Mouse (Mus musculus) midbrain, embryonic 15.5 days (tissue): Measurements from ENCODE around the gene Slc17a3. TPM values are rescaled to one million over a fixed set of nuclear protein-coding genes. Genes with fewer than 3 reads are reported as not detected.

ENCODE experiments used
- ATAC-seq: fragments of 200-750 bp; cut with Nextera tagmentation; replicated peaks from 2 replicates; pipeline ENCODE4 v1.8.0; 2017; ENCODE audit warnings: moderate TSS enrichment
- H3K27ac ChIP-seq: fragments of 300-500 bp; sonication (generic); 2 replicates; pipeline ENCODE4 v1.5.1; 2015; ENCODE audit warnings: mild to moderate bottlenecking, inconsistent platforms
- H3K27me3 ChIP-seq: fragments of 300-500 bp; sonication (generic); replicated peaks from 2 replicates; pipeline ENCODE4 v1.6.1; 2015; ENCODE audit warnings: inconsistent platforms
- H3K36me3 ChIP-seq: fragments of 300-500 bp; sonication (generic); replicated peaks from 2 replicates; pipeline ENCODE4 v1.6.1; 2015; ENCODE audit warnings: inconsistent platforms
- H3K4me1 ChIP-seq: fragments of 300-500 bp; sonication (generic); 2 replicates; pipeline ENCODE4 v1.6.1; 2015; ENCODE audit warnings: inconsistent platforms
- H3K4me2 ChIP-seq: fragments of 300-500 bp; sonication (generic); 2 replicates; pipeline ENCODE4 v1.6.1; 2015; ENCODE audit warnings: inconsistent platforms, mild to moderate bottlenecking, moderate library complexity
- H3K4me3 ChIP-seq: fragments of 300-500 bp; sonication (generic); 2 replicates; pipeline ENCODE4 v1.5.1; 2015; ENCODE audit warnings: mild to moderate bottlenecking, inconsistent platforms
- H3K9ac ChIP-seq: fragments of 300-500 bp; sonication (generic); 2 replicates; pipeline ENCODE4 v1.6.1; 2015; ENCODE audit warnings: mild to moderate bottlenecking, inconsistent platforms
- H3K9me3 ChIP-seq: fragments of 300-500 bp; sonication (generic); 2 replicates; pipeline ENCODE4 v1.6.1; 2016; ENCODE audit warnings: inconsistent platforms
- WGBS: fragments of 180-500 bp; shearing (Covaris S2); methylation state at CpG from one replicate; pipeline ENCODE4 v1.1.7; 2015; ENCODE audit warnings: mixed read lengths; 5-methylcytosine and 5-hydroxymethylcytosine counted together
- polyA plus RNA-seq: library from polyadenylated mRNA; unstranded; fragments of >200 nt; fragmentation: Nextera tagmentation; extraction: Ambion mirVana; gene quantifications from 2 replicates; pipeline ENCODE4 v1.2.1, GENCODE M21; 2015

Gene Slc17a3
- polyA plus RNA-seq = not detected in 2 replicates

DNA sequence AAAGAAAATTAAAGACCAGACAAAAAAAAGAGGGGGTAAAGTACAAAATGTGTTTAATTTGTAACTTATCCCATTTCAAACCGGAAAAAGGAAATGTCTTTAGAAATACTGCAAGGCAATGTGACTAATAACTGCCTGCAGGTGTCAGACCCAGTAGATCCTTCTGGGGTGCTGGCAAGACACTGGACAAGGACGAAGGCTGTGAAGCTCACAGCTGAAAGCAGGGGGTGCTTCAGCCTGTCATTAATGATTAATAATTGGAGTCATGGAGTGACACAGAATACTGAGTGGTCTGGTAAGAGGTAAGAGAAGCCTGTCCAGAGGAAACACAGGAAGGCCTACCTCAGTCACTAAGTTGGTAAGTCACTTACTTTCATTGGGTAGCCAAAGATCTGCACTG lies at the start of gene Slc17a3:
TSS of gene Slc17a3 (plus strand) at position 127 of the 400 bp plus-strand sequence.
- H3K4me2 ChIP-seq = no peak within 1 kb of the TSS
- H3K4me3 ChIP-seq = no peak within 1 kb of the TSS
- H3K27me3 ChIP-seq = no peaks in the 10 kb centered on the region
- ATAC-seq = no peak
- 82% methylated on average over 2 of the region's 2 CpGs for WGBS
- no peaks in the 10 kb centered on the region for H3K4me1 ChIP-seq
- H3K9ac ChIP-seq = no peak within 1 kb of the TSS
- no peaks in the 10 kb centered on the region for H3K36me3 ChIP-seq
- H3K9me3 ChIP-seq = no peaks in the 10 kb centered on the region
- no peak within 1 kb of the TSS for H3K27ac ChIP-seq

DNA sequence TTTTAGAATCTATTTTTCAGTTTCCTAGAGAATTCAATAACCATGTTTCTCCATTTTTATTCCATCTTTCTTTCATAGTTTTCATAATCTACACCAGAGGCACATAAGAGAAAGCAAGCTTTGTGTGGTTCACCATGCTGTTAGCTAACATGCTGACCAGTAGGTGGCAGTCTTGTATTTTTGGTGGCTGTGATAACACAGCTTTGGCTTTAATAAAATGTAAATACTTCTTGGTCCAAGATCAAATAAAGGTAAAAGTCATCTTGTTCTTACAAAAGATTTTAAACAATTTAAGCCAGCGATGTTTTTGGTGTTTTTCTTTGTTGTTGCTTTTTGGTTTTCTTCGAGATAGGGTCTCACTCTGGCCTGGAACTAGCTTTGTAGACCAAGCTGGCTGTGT lies 46.7 kb upstream of the Slc17a3 start:
- 48% methylated on average over 2 of the region's 2 CpGs for WGBS
- Histone ChIP-seq H3K27ac (no peak overlapping the region), H3K9me3 (no peaks in the 10 kb centered on the region), H3K4me1 (no peaks in the 10 kb centered on the region), H3K27me3 (no peaks in the 10 kb centered on the region), H3K9ac (no peak overlapping the region), H3K4me2 (no peak overlapping the region), H3K36me3 (no peaks in the 10 kb centered on the region), H3K4me3 (no peak overlapping the region)
- peak; percentile 78; the same call in 1 of the 2 replicates for ATAC-seq

DNA sequence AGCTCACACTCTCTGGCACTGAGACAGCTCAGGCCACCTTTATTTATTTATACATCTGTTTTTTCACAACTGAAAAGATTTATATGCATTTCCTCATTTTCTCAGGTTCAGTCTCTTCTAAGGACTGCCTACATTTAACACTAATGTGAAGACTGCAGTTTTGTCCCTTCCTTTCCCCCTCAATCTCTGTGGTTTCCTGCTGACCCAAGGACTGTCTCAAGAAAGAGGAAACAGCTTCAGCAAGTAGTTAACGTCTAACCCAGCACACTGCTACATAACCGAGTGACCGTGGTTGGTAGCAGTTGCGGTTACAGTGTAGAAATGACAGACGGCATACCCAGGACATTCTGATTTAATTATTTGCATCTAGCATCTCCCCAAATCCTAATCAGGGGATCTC lies 39.8 kb upstream of the Slc17a3 start:
- H3K27ac ChIP-seq = no peak overlapping the region

DNA sequence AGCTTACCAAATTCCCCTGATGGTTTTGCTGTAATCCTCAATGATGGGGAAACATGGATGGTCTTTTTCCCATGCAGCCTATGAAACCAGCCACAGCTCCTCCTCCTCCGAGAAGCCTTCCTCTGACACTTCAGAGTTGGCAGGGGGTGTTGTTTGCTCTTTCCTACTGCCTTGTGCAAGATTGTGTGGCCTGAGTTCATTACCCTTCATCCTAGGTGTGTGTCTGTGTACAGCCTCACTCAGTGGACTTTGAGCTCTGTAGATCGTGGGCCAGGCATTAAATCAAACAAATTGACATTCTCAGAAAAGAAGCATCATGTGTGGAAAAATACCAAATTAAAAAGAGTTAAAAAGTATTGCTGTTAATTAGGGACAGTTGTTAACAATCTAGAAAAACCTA lies 34.7 kb upstream of the Slc17a3 start:
- Histone ChIP-seq H3K4me2 (no peak overlapping the region), H3K27me3 (no peaks in the 10 kb centered on the region), H3K9me3 (no peaks in the 10 kb centered on the region), H3K27ac (no peak overlapping the region), H3K9ac (no peak overlapping the region), H3K36me3 (no peaks in the 10 kb centered on the region), H3K4me1 (no peaks in the 10 kb centered on the region), H3K4me3 (no peak overlapping the region)
- 90% methylated on average over 2 of the region's 2 CpGs for WGBS
- no peak for ATAC-seq

More for the DNA sequence above, 39.8 kb upstream of the Slc17a3 start:
- H3K4me1 ChIP-seq = no peaks in the 10 kb centered on the region
- no peaks in the 10 kb centered on the region for H3K9me3 ChIP-seq
- no peak overlapping the region for H3K4me2 ChIP-seq
- no peak overlapping the region for H3K4me3 ChIP-seq
- ATAC-seq = no peak
- 88% methylated on average over 5 of the region's 5 CpGs for WGBS
- no peaks in the 10 kb centered on the region for H3K27me3 ChIP-seq
- H3K9ac ChIP-seq = no peak overlapping the region
- no peaks in the 10 kb centered on the region for H3K36me3 ChIP-seq

DNA sequence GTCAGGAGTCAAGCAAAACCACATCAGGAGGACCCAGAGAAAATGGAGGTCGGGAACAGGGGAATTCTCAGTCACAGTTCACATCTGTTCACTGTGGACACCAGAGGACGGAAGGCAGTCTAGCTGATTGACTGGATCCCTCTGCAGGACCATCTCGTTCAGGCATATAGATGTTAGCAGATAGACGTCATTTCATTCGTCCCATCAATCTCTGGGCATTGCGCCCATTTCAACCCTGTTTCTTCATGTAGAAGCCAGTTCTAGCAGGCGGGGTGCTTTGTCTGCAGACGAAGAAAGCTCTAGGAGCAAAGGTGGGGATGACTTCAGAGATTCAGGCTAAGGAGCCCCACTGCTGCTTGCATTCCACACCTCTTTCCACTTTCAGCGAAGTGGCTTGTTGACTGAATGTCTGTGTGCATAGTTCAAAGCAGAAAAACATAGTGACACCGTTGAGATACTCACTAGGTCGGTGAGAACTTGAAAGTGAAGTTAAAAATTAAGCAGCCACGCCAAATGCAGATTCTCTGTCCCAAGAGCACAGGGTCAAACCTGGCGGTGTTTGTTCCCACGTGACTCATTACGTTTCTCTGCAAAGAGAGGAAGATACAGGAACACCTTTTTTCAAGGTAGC lies 32.7 kb upstream of the Slc17a3 start, which contains the start of gene Slc17a2:
TSS of gene Slc17a2 (plus strand) at position 572 of the 631 bp plus-strand sequence.
- Histone ChIP-seq H3K4me3 (no peak within 1 kb of the TSS), H3K9ac (no peak within 1 kb of the TSS), H3K4me1 (no peaks in the 10 kb centered on the region), H3K27ac (no peak within 1 kb of the TSS), H3K36me3 (no peaks in the 10 kb centered on the region), H3K9me3 (no peaks in the 10 kb centered on the region), H3K27me3 (no peaks in the 10 kb centered on the region), H3K4me2 (no peak within 1 kb of the TSS)
- ATAC-seq = no peak
- WGBS = 90% methylated on average over 15 of the region's 15 CpGs

DNA sequence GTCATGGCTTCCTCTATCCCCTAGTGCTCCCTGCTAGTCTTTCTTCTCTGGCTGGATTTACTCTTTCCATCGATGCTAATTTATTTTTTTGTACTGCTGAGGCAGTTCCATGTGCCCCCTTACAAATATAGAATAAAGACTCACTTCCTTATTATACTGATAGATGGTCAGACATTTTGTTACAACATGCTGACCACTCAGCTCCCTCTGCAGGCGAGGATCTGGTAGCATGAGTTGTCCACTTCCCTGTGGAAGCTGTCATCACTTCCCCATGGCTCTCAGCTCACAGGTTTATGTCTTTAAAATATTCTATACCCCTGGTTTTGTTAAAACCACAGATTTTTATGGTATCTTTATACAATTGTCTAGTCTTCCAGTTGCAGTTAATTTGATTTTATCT lies 23.1 kb upstream of the Slc17a3 start:
- ATAC-seq = no peak
- Histone ChIP-seq H3K9ac (no peak overlapping the region), H3K36me3 (no peaks in the 10 kb centered on the region), H3K27me3 (no peaks in the 10 kb centered on the region), H3K4me3 (no peak overlapping the region), H3K4me2 (no peak overlapping the region), H3K9me3 (no peaks in the 10 kb centered on the region), H3K4me1 (no peaks in the 10 kb centered on the region), H3K27ac (no peak overlapping the region)
- WGBS = 83% methylated on average over 2 of the region's 2 CpGs

DNA sequence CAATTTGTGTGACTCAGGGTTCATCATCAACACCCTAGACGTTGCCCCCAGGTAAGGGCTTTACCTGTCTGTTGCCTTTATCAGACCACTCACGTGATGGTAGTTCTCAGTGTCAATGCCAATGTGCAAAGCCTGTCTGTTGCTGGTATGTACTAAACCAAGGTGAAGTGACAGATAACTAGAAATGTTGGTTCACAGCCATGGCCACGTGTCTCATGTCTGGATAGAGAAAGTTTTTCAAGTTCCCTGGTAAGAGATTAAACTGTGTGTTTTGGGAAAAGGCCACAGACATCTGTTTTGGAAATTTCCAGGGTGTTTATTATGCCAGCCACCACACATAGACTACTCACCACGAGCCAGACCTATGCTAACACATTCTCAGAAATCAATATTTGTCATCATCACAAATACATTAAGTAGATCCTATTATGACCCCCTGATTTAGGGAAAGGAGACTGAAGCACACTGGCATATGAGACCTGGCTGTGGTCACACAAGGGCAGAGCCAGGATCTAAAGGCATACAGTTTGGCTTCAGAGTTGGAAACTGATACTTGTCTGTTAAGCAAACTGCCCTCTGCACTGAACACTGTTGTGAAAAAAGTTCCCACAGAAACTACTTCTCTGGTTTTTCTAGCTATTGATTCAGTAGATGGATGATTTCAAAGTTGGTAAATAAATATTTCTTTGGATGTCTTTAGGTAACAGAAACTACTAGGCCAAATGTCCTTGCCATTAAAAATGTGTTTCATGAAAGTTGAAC lies 18.9 kb upstream of the Slc17a3 start:
- no peak for ATAC-seq

DNA sequence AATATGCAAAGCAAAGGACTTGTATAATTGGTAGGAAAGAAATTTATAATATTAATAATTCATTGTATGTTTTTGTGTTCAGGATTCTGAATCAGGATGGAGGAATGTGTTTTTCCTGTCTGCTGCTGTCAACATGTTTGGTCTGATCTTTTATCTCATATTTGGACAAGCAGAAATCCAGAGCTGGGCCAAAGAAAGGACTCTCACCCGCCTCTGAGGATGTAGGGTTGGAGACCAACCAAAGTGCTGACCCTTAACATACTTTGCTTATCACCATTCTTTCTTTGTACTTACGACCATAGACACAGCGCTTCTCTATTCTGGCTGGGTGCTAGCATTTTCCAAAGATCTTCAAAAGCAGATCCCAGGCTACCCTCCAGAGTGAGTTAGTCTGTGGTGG lies 17.0 kb upstream of the Slc17a3 start:
- no peak for ATAC-seq

More for the DNA sequence above, 18.9 kb upstream of the Slc17a3 start:
- no peaks in the 10 kb centered on the region for H3K9me3 ChIP-seq
- WGBS = 74% methylated on average over 4 of the region's 4 CpGs
- no peaks in the 10 kb centered on the region for H3K36me3 ChIP-seq
- H3K9ac ChIP-seq = no peak overlapping the region
- H3K27me3 ChIP-seq = no peaks in the 10 kb centered on the region
- no peak overlapping the region for H3K27ac ChIP-seq
- no peak overlapping the region for H3K4me3 ChIP-seq
- no peaks in the 10 kb centered on the region for H3K4me1 ChIP-seq
- no peak overlapping the region for H3K4me2 ChIP-seq

DNA sequence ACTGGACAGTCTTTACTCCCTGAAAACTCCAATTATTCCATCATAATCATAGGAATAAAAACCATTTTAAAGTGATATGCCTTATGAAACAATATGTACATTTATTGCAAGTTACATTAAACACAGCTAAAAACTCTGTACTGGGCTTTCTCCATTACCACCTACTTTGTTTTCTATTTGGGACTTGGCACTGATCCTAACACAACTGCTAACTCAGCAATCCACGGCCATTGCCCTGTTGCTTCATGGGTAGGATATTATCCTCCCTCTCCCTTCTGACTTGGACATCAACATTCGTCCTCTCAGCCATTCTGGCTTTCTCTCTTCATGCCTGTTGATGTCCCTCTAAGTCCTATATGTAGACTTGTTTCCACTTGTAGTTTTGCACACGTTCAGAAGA lies 12.6 kb upstream of the Slc17a3 start:
- Histone ChIP-seq H3K27me3 (no peaks in the 10 kb centered on the region), H3K4me3 (no peak overlapping the region), H3K4me2 (no peak overlapping the region), H3K9me3 (no peaks in the 10 kb centered on the region), H3K4me1 (no peaks in the 10 kb centered on the region), H3K9ac (no peak overlapping the region), H3K27ac (no peak overlapping the region), H3K36me3 (no peaks in the 10 kb centered on the region)
- WGBS = 72% methylated on average over 3 of the region's 3 CpGs
- no peak for ATAC-seq

More for the DNA sequence above, 17.0 kb upstream of the Slc17a3 start:
- H3K27me3 ChIP-seq = no peaks in the 10 kb centered on the region
- H3K27ac ChIP-seq = no peak overlapping the region
- no peaks in the 10 kb centered on the region for H3K9me3 ChIP-seq
- no peaks in the 10 kb centered on the region for H3K36me3 ChIP-seq
- H3K9ac ChIP-seq = no peak overlapping the region
- WGBS = 88% methylated on average over 3 of the region's 3 CpGs
- no peak overlapping the region for H3K4me2 ChIP-seq
- no peak overlapping the region for H3K4me3 ChIP-seq
- H3K4me1 ChIP-seq = no peaks in the 10 kb centered on the region

DNA sequence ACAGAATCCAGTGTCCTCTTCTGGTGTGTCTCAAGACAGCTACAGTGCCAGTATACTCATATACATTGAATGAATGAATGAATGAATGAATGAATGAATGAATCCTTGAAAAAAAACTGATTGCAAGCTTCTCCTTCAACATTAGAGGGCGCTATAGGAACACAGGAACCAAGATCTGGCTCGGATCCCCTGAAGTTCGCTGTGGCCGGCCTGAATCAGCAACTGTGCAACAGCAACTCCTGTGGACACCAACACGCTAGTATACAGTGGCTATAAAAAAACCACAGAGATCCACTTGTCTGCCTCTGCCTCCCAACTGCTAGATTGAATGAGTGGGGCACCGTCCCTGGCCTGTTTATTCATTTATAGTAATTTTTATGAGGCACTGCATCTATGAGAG lies 6.2 kb upstream of the Slc17a3 start:
- ATAC-seq = no peak; the same call in 1 of the 2 replicates
- Histone ChIP-seq H3K36me3 (no peaks in the 10 kb centered on the region), H3K27me3 (no peaks in the 10 kb centered on the region), H3K9ac (no peak overlapping the region), H3K9me3 (no peaks in the 10 kb centered on the region), H3K4me3 (no peak overlapping the region), H3K27ac (no peak overlapping the region), H3K4me2 (no peak overlapping the region), H3K4me1 (no peaks in the 10 kb centered on the region)
- WGBS = 14% methylated on average over 6 of the region's 6 CpGs

DNA sequence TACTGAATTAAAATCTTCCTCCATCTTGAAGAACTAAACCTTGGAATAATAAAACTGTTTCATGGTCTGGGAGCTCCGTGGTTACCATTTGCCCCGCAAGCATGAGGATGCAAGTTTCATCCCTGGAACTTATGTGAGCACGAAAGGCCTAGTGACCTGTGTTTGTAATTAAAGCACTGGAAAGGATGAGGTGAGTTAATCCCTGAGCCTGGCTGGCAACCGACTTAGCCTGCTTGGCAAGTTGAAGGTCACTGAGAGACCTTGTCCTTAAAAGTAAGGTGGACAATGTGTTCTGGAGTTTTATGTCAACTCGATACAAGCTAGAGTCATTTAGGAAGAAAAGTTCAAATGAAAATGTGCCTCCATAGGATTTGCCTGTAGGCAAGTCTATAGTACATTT lies 4.4 kb upstream of the Slc17a3 start:
- no peak overlapping the region for H3K27ac ChIP-seq
- 87% methylated on average over 5 of the region's 5 CpGs for WGBS
- no peaks in the 10 kb centered on the region for H3K4me1 ChIP-seq
- H3K9me3 ChIP-seq = no peaks in the 10 kb centered on the region
- no peaks in the 10 kb centered on the region for H3K27me3 ChIP-seq
- H3K9ac ChIP-seq = no peak overlapping the region
- no peaks in the 10 kb centered on the region for H3K36me3 ChIP-seq
- H3K4me2 ChIP-seq = no peak overlapping the region
- ATAC-seq = no peak
- H3K4me3 ChIP-seq = no peak overlapping the region

DNA sequence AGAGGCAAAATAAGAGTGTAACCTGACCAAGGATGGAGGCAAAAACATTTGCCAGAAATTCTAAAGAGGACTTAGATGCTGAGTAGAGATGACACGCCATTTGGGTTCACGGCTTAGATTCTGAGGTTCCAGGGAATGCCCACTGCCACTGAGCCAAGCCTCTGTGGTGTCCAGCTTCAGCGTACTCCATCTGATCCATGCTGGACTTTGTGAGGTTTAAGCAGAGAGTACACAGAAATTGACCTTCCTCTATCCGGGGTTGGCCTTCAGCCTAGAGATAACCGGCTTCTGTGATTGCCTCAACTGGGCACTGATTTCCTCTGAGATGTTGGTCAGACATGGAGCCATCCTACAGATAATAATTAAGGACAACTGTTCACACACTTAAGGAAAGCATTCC lies 2.6 kb upstream of the Slc17a3 start:
- Histone ChIP-seq H3K27ac (no peak overlapping the region), H3K9me3 (no peaks in the 10 kb centered on the region), H3K27me3 (no peaks in the 10 kb centered on the region), H3K4me2 (no peak overlapping the region), H3K4me3 (no peak overlapping the region), H3K9ac (no peak overlapping the region), H3K4me1 (no peaks in the 10 kb centered on the region), H3K36me3 (no peaks in the 10 kb centered on the region)
- 92% methylated on average over 5 of the region's 5 CpGs for WGBS
- ATAC-seq = no peak

DNA sequence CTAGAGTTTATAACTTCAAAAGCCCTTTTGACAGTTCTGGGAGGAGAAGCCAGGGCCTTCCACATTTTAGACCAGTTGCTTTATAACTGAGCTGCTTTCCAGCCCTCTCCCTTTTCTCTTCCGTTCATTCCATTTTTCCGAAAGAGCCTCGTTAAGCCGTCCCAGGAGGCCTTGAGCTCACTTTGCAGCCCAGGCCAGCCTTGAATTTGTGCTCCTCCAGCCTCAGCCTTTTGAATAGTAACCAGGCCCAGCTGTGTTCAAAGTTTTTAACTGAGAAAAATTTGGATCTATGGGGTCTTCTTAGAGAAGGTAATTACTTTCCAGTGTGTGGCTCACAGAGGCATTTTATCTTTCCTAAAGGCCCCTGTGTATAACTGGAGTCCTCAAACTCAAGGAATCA lies 6.6 kb downstream of the Slc17a3 start:
- no peaks in the 10 kb centered on the region for H3K36me3 ChIP-seq
- WGBS = 59% methylated on average over 4 of the region's 4 CpGs
- H3K27me3 ChIP-seq = no peaks in the 10 kb centered on the region
- no peak overlapping the region for H3K9ac ChIP-seq
- H3K4me1 ChIP-seq = no peaks in the 10 kb centered on the region
- no peak for ATAC-seq
- no peak overlapping the region for H3K27ac ChIP-seq
- H3K9me3 ChIP-seq = no peaks in the 10 kb centered on the region
- H3K4me2 ChIP-seq = no peak overlapping the region
- no peak overlapping the region for H3K4me3 ChIP-seq
